Mouse (Mus musculus) telencephalon, adult 2 months (tissue): Measurements from ENCODE around the gene Pxn.
"Not testable (repeated sequence)": the region's sequence is repeated elsewhere in the genome, so short reads cannot be mapped to it uniquely, and the experiment has no call there.

ENCODE experiments used
- DNase-seq: peaks from one replicate; pipeline ENCODE4 v3.0.0-alpha.2; 2011; ENCODE audit warnings: low read depth, low spot score

Pxn gene

DNA sequence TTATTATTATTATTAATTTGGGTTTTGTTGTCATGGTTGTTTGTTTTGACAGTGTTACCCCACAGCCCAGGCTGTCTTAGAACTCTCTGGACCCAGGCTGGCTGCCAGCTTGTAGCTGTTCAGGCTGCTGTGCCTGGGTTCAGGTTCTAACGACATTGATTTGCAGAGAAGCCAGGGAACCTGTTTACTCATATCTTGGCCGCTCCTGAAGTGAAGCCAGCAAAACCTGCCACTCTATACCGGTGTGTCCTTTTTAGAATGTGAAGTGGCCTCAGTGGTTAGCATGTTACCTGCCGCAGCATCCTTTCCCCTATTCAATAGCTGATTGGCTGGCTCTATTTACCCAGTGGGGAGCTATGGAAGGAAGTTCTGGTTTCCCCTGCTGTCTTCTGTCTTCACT, 19.8 kb upstream of the Pxn start:
- no peak for DNase-seq

DNA sequence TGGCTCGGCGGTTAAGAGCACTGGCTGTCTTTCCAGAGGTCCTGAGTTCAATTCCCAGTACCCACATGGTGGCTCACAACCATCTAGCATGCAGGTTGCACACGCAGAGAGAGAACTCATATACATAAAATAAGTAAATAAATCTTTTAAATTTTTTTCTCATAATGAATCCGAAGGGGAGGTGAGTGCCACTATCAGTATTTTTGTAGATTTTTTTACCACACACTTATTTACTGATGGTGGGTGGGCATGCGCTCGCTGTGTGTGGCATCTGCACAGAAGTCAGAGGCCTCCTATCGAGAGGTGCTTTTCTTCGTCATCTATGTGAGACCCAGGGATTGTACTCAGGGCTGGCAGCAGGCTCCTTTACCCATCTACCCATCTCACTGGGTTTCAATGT, 19.1 kb upstream of the Pxn start:
- no peak for DNase-seq

DNA sequence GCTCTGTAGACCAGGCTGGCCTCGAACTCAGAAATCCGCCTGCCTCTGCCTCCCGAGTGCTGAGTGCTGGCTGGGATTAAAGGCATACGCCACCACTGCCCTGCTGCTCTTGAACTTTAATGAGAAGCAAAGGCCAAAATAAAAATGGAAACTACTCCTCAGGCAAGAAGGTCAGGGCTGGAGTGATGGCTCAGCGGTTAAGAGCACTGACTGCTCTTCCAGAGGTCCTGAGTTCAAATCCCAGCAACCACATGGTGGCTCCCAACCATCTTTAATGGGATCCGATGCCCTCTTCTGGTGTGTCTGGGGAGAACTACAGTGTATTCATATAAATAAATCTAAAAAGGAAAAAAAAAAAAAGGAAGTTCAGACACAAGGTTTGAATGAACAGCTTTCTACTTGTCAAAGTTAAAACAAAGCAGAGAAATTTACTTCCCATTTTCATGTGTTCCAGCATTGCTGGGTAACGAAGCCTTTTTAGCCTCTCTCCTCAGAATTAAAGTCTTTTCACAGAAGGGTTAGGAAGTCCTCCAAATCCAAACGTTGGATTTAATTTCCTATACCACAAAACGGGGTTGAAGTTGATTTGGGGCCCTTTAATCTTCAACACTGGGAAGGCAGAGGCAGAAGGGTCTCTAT, 18.4 kb upstream of the Pxn start:
- no peak for DNase-seq

DNA sequence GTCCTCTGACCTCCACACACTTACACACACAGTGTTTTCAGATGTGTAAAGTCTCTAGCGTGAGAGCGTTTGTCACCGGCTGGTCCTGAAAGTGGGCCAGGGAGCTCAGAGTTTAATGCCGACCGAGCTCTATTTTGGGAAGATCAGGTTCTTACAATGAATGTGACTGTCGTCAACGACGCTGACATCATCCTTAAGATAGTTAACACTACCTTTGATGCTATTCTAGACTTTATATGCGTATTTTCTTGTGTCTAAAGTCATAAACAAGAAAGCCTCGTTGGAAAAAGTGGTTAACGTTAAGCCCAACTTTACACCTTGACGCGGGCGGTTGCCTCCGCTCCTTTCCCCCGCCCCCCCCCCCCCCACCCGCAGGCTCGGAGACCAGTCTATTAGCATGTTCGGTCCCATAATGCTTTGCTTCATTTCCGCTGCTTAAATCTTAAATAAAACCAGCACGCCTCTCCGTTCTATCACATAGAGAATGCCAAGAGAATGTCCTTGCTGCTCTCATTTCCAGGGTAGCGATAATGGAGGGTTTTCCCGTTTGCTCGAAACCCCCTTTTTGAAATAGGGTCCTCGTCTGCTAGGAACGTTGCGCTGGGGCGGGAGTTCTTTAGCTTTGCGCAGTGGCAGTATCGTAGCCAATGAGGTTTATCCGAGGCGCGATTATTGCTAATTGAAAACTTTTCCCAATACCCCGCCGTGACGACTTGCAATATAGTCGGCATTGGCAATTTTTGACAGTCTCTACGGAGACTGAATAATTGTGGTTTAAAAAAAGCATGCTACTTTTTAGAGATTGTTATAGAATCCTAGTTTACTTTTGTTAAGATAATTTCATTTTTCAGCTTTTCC, 17.4 kb upstream of the Pxn start:
- peak; percentile 76 for DNase-seq

DNA sequence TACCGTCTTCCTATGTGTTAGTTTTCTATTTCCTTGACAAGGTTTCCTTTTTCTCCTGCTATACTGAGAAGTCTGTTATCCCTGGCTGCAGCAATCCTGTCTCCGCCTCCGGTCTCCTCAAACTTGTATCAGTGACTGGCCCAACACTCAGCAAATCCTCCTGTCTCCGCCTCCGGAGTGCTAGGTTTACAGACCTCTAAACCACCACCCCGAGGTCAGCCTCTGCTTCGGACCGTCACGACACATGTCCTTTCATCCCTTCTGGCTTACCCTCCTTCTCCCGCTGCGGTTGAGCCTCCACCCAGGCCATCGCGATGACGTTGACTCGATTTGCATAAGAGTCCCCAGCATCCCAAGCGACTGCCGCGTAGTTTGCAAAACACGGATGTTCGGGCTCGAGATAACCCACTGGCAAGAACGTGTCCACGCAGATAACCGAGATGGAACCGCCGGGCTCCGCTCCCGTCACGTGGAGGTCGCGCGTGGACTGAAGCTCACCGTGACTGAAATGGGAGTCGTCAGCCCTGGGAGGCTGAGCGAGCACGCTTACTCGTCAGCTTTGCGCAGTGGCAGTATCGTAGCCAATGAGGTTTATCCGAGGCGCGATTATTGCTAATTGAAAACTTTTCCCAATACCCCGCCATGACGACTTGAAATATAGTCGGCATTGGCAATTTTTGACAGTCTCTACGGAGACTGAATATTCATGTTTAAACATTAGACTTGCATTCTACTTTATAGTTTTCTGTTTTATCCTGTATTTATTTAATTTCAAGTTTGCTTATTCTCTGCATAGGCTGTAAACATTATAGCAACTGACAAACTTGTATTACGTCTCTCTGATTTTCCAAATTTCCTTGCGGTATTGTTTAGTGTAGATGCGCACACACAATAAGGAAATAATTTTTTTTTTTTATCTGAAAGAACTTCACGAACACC, 16.5 kb upstream of the Pxn start:
- peak; percentile 85 for DNase-seq

DNA sequence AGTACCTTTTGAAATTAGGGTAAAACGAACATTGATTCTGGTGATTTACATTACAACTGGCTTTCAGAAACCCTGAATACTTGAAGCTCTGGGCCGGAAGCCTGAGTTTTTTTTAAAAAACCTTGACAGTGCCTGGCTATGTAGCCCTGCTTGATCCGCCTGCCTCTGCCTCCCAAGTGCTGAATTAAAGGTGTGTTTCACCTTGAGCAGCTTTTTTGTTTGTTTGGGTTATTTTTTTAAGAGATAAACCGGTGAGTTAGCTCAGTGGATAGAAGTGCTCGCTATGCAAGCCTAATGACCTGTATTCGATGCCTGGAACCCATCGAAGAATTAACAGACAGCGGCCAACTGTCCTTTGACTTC, 15.9 kb upstream of the Pxn start:
- no peak for DNase-seq

DNA sequence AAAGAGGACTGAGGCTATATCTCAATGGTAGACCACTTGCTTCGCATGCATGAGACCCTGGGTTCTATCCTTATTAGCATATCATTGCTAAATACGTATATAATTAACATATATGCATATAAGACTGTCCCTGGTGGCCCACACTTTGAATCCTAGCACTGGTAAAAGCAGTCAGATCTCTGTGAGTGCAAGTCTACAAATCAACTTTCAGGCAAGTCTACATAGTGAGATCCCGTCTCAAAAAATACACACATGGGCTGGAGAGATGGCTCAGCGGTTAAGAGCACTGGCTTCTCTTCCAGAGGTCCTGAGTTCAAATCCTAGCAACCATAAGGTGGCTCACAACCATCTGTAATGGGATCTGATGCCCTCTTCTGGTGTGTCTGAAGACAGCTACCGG, 15.4 kb upstream of the Pxn start:
- DNase-seq, result no peak

DNA sequence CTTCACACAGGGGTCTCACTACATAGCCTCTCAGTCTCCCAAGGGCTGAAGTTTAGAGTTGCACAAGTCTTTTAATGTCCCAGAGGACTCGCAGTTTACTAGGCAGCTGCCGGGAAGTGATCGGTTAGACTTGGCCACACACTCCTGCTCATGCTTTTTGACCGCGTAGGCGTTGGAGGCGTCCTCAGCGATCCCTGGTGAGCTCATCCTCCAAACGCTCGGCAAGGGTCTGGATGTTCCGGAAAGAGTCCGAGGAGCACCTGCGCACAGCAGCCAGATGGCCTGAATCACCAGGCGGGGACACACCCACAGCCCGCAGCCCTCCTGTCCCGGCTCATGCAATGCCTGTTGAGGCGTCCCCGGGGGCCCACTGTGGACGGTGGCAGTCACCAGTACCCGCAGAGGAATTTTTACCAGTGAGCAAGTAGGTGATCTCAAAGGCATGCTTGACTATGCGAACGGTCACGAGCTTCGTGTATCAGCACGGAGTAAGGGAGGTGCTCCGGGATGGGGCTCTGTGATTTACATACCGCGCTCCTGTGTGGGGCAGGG, 14.6 kb upstream of the Pxn start:
- no peak for DNase-seq

DNA sequence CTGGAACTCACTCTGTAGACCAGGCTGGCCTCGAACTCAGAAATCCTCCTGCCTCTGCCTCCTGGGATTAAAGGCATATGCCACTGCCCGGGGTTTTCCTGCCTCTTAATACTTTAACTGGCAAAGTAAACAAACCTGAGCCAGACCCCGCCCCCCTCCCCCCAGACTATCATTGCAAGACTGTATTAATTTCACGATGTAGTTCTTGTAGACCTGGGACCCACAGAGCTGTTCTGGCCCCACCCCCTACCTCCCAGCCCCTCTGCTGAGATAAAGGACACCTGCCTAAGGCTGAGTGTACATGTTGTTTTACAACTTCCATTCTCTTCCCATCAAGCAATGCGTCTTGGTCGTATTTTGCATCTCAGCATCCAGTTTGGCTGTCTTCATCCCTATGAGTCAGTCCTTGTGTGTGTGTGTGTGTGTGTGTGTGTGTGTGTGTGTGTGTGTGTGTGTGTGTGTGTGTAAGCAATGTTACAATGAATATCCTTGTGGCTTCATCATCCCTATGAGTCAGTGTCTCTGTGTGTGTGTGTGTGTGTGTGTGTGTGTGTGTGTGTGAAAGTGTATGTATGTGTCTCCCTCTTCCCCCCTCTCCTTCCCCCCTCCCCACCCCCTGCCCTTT, 13.7 kb upstream of the Pxn start:
- DNase-seq, result no peak

DNA sequence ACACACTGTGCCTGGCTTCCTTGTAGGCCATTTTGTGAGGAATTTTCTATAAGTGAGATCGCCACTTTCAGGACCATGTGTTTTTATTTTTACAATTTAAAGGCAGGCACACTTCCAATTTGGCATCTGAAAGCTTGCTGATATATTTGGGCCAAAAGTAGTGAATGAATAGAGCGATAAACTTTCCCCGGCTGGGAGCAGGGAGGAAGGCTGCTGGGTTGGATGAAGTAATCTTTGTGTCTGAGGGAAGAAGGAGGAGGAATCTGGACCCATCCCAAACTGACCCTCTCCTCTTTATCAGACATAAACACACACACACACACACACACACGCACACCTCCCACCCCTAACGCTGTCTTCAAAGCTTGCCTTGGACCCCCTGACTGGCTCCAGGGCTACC, 13.0 kb upstream of the Pxn start:
- peak; percentile 39 for DNase-seq

DNA sequence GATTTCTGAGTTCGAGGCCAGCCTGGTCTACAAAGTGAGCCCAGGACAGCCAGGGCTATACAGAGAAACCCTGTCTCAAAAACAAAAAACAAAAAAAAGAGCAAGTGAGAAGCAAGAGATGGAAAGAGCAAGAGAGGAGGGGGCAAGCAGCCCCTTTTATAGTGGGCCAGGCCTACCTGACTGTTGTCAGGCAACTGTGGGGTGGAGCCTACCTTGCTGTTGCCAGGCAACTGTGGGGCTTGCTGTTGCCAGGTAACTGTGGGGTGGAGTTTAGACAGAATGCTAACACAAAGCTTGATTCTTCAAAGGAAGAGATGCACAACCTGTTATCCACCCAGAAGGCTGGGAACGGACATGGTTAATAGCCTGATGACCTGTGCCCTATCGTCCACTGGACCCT, 10.9 kb upstream of the Pxn start:
- not testable (repeated sequence) for DNase-seq

DNA sequence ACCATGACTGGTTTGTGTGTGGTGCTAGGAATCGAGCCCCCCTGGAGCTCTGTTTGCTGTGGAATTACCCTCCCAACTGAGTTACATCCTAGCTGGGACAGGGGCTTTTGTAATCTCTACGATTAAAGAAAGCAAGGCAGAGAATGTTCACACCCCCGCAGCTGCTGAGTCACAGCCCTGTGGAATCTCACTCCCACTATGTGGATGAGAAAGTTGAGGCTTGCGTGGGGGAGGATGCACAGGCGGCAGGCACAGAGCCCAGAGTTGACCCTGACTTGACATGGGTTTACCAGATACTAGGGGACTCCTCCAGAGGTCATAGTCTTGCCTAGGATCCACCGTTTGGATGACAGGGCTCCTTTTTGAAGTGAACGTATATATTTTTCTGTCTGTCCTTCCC, 9.4 kb upstream of the Pxn start:
- DNase-seq, result no peak

DNA sequence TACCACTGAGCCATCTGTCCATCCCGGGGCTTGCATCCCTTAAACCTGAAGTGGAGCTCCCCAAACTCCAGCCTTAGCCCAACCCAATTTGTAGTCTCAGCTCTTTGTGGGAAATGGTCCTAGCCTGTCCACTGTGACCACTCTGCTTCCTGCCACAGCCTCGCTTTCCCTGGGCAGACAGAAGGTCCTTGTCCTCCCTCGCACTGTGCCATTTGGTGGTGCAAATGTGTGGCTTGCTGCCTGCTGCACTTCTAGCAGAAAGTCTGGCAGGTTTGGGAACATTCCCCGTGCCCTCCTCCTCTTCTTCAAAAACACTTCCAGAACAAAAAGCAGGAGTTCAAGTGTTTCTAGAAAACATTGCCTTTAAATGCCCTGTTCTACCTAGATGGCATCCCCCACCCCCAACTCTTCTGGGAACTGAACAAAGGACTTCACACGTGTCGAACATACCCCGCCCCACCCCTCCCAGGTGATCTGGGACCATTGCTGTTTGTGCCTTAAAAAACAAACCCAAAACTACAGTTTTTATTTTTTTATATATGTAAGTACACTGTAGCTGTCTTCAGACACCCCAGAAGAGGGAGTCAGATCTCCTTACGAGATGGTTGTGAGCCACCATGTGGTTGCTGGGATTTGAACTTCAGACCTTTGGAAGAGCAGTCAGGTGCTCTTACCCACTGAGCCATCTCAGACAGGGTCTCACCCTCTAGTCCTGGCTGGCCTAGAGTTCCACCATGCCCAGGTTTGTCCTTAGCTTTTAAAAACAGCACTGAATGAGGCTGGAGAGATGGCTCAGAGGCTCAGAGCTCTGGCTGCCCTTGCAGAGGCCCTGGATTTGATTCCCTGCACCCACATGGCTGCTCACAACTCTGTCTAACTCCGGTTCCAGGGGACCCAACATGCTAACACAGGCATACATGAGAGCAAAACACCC, 7.9 kb upstream of the Pxn start:
- DNase-seq, result no peak

DNA sequence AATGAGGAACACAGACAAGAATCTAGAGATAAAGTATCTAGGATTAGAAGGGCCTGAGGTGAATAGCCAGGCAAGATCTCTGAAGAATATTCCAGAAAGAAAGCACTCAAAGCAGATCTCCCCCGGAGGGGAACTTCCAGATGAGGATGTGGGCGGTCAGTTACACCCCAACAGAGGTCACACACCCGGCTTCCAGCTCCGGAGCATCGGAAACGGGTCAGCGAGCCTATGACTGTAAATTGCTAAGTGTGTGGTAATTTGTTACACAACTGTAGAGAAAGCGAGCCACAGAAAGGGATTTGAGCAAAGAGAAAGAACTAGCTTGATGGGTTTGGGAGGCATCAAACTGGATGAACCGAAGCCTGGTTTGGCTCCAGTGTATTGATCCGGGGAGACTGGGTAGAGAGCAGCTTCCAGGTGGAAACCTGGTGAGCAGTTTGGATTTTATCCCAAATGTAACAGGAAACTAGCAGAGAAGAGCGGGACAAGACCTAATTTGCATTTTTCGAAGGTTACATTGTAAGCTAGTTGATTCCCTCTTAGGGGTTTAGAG, 6.0 kb upstream of the Pxn start:
- no peak for DNase-seq

DNA sequence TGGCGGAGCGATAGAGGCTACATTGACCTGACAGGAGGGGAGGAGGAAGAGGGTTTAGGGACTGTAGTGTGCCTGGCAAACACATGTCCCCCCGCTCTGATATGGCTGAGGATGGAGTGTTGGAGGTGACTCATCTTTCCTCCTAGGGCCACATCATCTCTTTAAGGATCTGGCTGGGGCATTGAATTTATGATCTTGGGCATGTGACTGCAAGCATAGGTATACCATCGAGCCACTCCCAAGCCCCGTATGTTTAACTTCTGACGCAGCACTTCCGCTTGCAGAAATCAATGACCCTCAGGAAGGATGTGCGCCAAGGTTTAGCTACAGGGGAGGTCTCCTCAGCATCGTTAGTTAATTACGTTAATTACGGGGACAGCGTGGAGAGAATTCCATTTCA, 3.4 kb upstream of the Pxn start:
- DNase-seq, result no peak

DNA sequence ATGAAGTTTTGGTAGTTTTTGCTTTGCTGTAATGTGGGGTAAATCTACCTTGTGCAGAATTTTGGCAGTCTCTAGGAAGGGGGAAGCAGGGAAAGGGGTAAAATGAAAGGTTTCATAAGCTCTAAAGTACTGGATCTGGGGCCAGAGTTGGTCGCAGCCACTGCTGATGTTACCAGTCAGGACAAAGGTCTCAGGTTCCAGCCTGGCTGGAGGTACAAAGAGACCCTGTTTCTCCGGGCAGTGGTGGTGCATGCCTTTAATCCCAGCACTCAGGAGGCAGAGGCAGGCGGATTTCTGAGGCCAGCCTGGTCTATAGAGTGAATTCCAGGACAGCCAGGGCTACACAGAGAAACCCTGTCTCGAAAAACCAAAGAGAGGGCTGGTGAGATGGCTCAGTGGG, 859 bp upstream of the Pxn start:
- not testable (repeated sequence) for DNase-seq

DNA sequence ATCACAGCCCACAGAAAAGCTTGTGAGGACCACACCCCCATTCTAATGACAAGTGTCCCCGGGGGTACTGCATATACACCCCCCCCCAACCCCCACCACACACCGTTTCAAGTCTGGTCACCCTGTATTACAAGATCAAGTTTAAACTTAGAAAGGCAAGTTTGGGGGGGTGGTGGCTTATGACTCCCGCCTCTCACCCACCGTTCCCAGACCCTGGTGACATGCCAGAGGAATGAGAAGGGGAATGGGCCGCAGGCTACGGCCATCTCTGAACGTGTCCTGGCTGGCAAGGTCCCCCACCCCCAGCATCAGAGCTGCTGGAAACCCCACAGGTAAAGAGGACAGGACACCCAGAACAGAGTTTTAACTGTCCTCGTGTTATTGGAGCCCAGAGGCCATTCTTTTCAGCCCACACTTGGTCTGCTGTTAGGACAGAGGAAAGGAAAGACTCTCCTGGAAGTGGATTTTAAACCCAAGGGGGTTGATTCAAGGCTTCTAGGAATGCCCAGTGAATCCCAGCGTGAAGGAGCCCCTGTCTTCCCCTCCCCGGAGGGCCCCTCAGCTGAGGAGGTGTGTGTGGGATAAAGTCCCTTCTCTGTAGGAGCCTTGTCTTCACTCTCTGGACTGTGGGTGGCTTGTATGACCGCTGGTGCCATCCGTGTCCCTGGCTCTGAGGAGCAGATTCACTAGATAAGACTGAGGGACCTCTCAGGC, 948 bp downstream of the Pxn start:
- no peak for DNase-seq

DNA sequence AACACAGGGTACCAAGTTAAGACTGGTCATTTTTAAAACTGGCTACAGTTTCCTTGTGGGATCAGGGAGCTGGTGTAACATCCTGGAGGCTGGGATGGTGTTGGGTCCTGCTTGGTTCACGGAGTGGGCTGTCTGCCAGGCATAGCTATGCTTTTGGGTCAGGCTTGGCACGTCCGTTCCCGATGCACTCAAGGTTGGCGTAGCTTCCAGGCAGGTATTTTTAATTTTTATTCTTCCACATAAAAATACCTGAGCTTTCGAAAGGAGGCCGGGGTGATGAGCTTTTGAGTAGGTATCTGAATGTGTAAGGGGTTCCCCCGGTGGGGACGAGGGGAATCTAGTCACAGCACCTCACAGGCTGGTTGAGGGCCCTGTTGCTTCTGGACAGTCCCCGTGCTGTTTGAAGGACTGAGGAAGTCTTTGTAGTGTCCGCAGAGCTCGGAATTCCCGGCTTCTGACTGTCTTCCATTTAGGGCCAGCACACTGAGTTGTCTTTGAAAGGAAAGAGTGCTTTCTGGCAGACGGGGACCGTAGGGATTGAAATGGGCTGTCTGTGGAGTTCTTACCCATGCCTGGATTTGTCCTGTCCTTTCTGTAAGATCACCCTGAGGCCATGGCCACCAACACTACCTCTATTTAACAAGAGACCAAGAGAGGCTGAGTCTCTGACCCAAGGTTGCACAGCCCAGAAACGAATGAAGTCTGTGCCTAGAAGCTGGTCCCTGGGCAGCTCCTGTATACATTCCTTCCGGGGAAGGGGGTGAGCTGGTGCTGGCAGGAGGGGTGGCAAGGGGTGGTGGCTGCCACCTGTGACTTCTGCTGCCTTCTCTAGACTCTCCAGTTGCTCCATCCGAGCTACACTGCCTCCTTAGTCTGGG, 1.7 kb downstream of the Pxn start:
- DNase-seq, result no peak

DNA sequence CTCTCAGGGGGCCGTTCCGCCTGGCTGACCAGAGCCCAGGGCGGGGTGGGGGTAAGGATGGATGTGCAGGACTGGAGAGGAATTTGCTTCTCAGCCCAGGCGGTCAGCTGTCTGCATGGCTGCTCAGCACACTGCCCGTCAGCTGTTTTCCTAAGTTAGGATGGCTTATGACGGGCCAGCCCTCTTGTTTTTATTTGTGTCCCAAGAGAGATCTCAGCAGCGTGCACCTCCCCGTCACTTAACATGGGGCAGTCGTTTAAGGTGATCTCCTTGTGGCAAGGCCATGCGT, 2.3 kb downstream of the Pxn start:
- DNase-seq, result no peak
